Mouse (Mus musculus) intestine, postnatal 0 days (tissue): ENCODE results near the gene Poc1b. TPM values are rescaled to one million over a fixed set of nuclear protein-coding genes. Genes with fewer than 3 reads are reported as not detected.

ENCODE experiments used
- ATAC-seq: fragments of 200-750 bp; cut with Nextera tagmentation; 2 replicates; pipeline ENCODE4 v1.8.0; 2017; ENCODE audit warnings: mild to moderate bottlenecking, moderate TSS enrichment, moderate library complexity
- H3K27ac ChIP-seq: fragments of 300-500 bp; sonication (generic); 2 replicates; pipeline ENCODE4 v1.5.1; 2014; ENCODE audit warnings: mild to moderate bottlenecking, low read depth, low read length, moderate library complexity
- H3K27me3 ChIP-seq: fragments of 300-500 bp; sonication (generic); replicated peaks from 2 replicates; pipeline ENCODE4 v1.6.1; 2014; ENCODE audit warnings: low read length, mixed read lengths; ENCODE audit not compliant: control insufficient read depth, insufficient read depth
- H3K36me3 ChIP-seq: fragments of 300-500 bp; sonication (generic); 2 replicates; pipeline ENCODE4 v1.6.1; 2014; ENCODE audit warnings: mild to moderate bottlenecking, moderate library complexity; ENCODE audit not compliant: control insufficient read depth, insufficient read depth
- H3K4me1 ChIP-seq: fragments of 300-500 bp; sonication (generic); replicated peaks from 2 replicates; pipeline ENCODE4 v1.6.1; 2014; ENCODE audit warnings: antibody characterized with exemption, low read length, mixed read lengths; ENCODE audit not compliant: control insufficient read depth, insufficient read depth
- H3K4me2 ChIP-seq: fragments of 300-500 bp; sonication (generic); replicated peaks from 2 replicates; pipeline ENCODE4 v1.6.1; 2014; ENCODE audit warnings: low read depth, mild to moderate bottlenecking, moderate library complexity
- H3K4me3 ChIP-seq: fragments of 300-500 bp; sonication (generic); 2 replicates; pipeline ENCODE4 v1.5.1; 2014; ENCODE audit warnings: low read depth, low read length
- H3K9ac ChIP-seq: fragments of 300-500 bp; sonication (generic); 2 replicates; pipeline ENCODE4 v1.6.1; 2014; ENCODE audit warnings: mild to moderate bottlenecking, low read depth, low read length
- H3K9me3 ChIP-seq: fragments of 300-500 bp; sonication (generic); 2 replicates; pipeline ENCODE4 v1.6.1; 2016; ENCODE audit warnings: mixed run types; ENCODE audit not compliant: control insufficient read depth
- CTCF ChIP-seq: sonication (generic); IDR thresholded peaks from 2 replicates; pipeline ENCODE4 v1.5.1; 2016; ENCODE audit warnings: low read depth, mild to moderate bottlenecking, control low read depth, antibody characterized with exemption, moderate library complexity
- WGBS: fragments of 180-500 bp; shearing (Covaris S2); extraction: QIAGEN DNeasy Blood & Tissue Kit; methylation state at CpG from one replicate; pipeline ENCODE4 v1.1.7; 2014; 5-methylcytosine and 5-hydroxymethylcytosine counted together
- polyA plus RNA-seq: library from polyadenylated mRNA; unstranded; fragments of >200 nt; fragmentation: Nextera tagmentation; extraction: Ambion mirVana; gene quantifications from 2 replicates; pipeline ENCODE4 v1.2.1, GENCODE M21; 2015

The Poc1b gene
- polyA plus RNA-seq, 1 experiment from 2014 or later: 8.5 TPM

GRCm38 (mm10) chr10:99221540-99221939 lies 114.7 kb downstream of the Poc1b start:
- no peak for ATAC-seq
- no peak for TF ChIP-seq CTCF
- H3K4me1 ChIP-seq: peaks cover 15% of the 10 kb centered on the region; the same call in 1 of the 2 replicates
- no peaks in the 10 kb centered on the region for H3K9me3 ChIP-seq
- H3K4me3 ChIP-seq: no peak overlapping the region
- H3K27me3 ChIP-seq: no peaks in the 10 kb centered on the region
- WGBS: 91% methylated on average over 8 of the region's 8 CpGs
- no peak overlapping the region for H3K27ac ChIP-seq
- no peak overlapping the region for H3K9ac ChIP-seq
- H3K36me3 ChIP-seq: no peaks in the 10 kb centered on the region
- no peak overlapping the region for H3K4me2 ChIP-seq

GRCm38 (mm10) chr10:99222726-99223125 lies 115.9 kb downstream of the Poc1b start:
- WGBS: 47% methylated on average over 5 of the region's 5 CpGs
- Histone ChIP-seq H3K27ac (peak overlapping the region; percentile 77), H3K4me2 (no peak overlapping the region), H3K27me3 (no peaks in the 10 kb centered on the region), H3K4me1 (peaks cover 15% of the 10 kb centered on the region; the same call in 1 of the 2 replicates), H3K4me3 (no peak overlapping the region), H3K9ac (no peak overlapping the region), H3K9me3 (no peaks in the 10 kb centered on the region), H3K36me3 (no peaks in the 10 kb centered on the region)
- no peak for ATAC-seq
- no peak for TF ChIP-seq CTCF

DNA sequence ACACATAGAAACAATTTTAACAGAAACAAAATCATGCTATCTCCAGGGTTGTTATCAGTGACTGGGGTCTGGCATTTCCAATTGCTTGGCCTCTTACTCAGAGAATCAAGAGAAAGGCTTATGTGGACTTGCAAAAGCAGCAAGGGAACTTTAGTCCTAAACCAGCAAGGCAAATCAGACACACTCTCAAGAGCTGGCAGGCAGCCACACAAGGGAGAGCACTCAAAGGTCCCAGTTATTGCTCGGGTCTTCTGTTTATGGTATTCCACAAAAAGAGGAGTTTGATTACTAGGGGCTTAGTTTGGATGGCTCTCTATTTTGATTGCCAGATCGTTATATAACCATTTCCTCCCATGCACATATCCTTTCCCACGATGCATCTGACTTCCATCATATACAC lies 117.4 kb downstream of the Poc1b start:
- Histone ChIP-seq H3K4me3 (no peak overlapping the region), H3K9me3 (no peaks in the 10 kb centered on the region), H3K27ac (no peak overlapping the region), H3K4me1 (peaks cover 15% of the 10 kb centered on the region; the same call in 1 of the 2 replicates), H3K27me3 (no peaks in the 10 kb centered on the region), H3K9ac (no peak overlapping the region), H3K4me2 (no peak overlapping the region), H3K36me3 (no peaks in the 10 kb centered on the region)
- 14% methylated on average over 3 of the region's 3 CpGs for WGBS
- ATAC-seq: no peak
- no peak for TF ChIP-seq CTCF

GRCm38 (mm10) chr10:99226782-99227181 lies 119.9 kb downstream of the Poc1b start:
- no peak overlapping the region for H3K4me3 ChIP-seq
- no peak overlapping the region for H3K4me2 ChIP-seq
- peak overlapping the region; percentile 51; the same call in 1 of the 2 replicates for H3K27ac ChIP-seq
- no peak for TF ChIP-seq CTCF
- H3K9me3 ChIP-seq: no peaks in the 10 kb centered on the region
- peak; percentile 93 for ATAC-seq
- H3K36me3 ChIP-seq: no peaks in the 10 kb centered on the region
- peaks cover 12% of the 10 kb centered on the region; the same call in 1 of the 2 replicates for H3K4me1 ChIP-seq
- no peak overlapping the region for H3K9ac ChIP-seq
- no peaks in the 10 kb centered on the region for H3K27me3 ChIP-seq
- 55% methylated on average over 5 of the region's 5 CpGs for WGBS

- WGBS: 58% methylated on average over 17 of the region's 17 CpGs
- no peak overlapping the region; the same call in 1 of the 2 replicates for H3K9ac ChIP-seq
- no peak for ATAC-seq
These were observed 121.4 kb downstream of the Poc1b start for GRCm38 (mm10) chr10:99227968-99228864.

GRCm38 (mm10) chr10:99229031-99229684 lies 122.3 kb downstream of the Poc1b start:
- WGBS: 27% methylated on average over 16 of the region's 16 CpGs
- H3K36me3 ChIP-seq: no peaks in the 10 kb centered on the region
- TF ChIP-seq CTCF: no peak
- H3K4me1 ChIP-seq: 0 out of 2 replicates have a peak, but pooled peaks cover 3% of the 10 kb centered on the region
- ATAC-seq: no peak
- H3K4me2 ChIP-seq: no peak overlapping the region
- no peaks in the 10 kb centered on the region for H3K27me3 ChIP-seq
- no peak overlapping the region for H3K4me3 ChIP-seq
- H3K9me3 ChIP-seq: no peaks in the 10 kb centered on the region
- H3K27ac ChIP-seq: no peak overlapping the region
- no peak overlapping the region for H3K9ac ChIP-seq

More at GRCm38 (mm10) chr10:99227968-99228864, 121.4 kb downstream of the Poc1b start:
- H3K27me3 ChIP-seq: no peaks in the 10 kb centered on the region
- H3K4me3 ChIP-seq: no peak overlapping the region
- peak overlapping the region; percentile 17; the same call in 1 of the 2 replicates for H3K27ac ChIP-seq
- H3K36me3 ChIP-seq: no peaks in the 10 kb centered on the region
- H3K4me1 ChIP-seq: 0 out of 2 replicates have a peak, but pooled peaks cover 3% of the 10 kb centered on the region
- no peak for TF ChIP-seq CTCF
- no peaks in the 10 kb centered on the region for H3K9me3 ChIP-seq
- H3K4me2 ChIP-seq: no peak overlapping the region; the same call in 1 of the 2 replicates
